Mouse (Mus musculus): ENCODE measurements around the gene Cc2d2b. TPM values are rescaled to one million over a fixed set of nuclear protein-coding genes. Genes with fewer than 3 reads are reported as not detected.
A peak's percentile ranks its signal among the peaks of the same experiment; 100 is the strongest.

Gene Cc2d2b
- polyA plus RNA-seq, 1 experiment from 2014 or later: 0.10 TPM

DNA sequence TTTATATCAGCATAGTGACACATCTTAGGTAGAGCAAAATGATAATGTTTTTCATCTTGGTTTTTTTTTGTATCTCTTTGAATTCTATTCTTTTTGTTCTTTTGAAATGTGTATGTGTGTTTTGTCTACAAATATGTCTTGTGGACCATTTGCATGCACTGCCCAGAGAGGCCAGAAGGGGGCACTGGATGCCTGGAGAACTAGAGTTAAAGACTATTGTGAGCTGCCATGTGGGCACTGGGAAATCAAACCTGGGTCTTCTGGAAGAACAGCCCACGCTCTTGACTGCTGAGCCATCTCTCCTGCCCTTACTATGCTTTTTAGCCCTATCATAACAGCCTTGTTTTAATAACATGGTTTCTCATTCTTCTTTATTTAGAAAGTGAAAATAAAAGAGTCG, 5.8 kb downstream of the Cc2d2b start:
- DNase-seq (ENCODE audit: low spot score): peak; percentile 71

GRCm38 (mm10) chr19:40760071-40760470, 11.5 kb downstream of the Cc2d2b start:
- no peak for DNase-seq (ENCODE audit: low spot score)

DNA sequence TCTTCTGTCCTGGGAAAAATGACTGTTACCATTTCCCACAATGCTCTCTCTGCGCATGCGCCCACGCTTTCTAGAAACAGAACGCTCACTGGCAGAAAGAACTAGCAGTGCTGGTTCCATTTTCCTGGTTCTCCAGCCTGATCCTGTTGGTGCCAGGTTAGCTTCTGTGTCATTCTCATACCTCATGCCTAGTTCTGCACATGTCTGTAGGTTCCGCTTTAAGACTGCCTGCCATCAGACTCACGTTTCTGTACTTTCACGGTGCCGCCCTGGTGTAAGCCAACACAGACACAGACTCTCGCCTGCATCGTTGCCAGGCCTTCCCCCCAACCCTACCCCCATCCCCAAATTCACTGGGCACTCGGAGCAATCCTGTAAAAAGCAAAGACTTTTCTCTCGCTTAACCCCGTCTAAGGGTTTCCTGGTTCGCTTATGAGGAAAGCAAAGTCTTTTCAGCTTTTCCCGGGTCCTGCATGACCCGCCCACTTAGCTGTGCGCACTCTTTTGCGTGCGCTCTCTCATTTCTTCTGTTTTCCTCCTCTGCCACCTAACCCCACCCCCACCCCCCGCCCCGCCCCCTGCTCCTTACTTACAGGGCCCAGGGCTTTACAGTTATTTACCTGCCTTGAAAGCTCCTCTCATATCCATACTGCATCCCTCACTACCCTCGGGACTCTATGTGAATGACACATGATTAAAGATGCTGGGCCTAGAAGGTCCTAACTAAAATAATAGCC, 13.6 kb downstream of the Cc2d2b start:
- DNase-seq (ENCODE audit: low spot score): peak; percentile 12

DNA sequence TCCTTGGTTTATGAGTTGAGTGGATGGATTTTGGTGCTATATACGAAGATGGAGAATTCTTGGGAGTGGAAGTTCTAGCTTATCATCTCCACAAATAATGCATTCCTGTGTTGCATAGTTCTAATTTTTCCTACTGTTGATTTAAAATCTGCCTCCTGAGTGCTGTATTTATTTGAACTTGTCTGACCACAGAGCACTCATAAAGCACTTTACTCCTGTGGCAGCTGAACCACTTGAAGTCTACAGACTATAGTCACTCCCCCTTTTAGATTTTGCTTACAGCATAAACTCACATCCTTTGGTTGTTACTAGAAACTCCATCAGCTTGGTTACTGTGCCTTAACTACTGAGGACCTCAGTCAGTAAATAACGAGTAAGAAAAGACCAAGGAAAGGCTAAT, 18.6 kb downstream of the Cc2d2b start:
- no peak for DNase-seq (ENCODE audit: low spot score)

DNA sequence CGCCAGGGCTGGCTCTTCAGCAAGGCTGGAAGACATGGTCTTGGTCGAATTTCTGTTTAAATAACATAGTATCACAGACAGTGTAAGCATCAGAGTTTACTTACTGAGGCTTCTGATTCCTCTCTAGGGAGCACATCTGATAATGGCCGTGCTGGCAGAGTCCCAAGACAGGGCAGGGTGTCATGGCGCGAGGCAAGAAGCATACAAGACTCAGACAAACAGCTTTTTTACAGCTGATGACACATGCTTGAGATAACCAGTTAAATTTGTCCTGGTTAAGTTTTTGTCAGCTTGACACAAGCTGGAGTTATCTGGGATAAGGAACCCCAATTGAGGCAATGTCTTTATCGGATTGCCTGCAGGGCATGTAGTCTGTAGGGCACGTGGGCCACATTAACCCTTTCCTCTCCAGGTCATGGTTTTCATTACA, 20.8 kb downstream of the Cc2d2b start:
- no peak for DNase-seq (ENCODE audit: low spot score)

GRCm38 (mm10) chr19:40788004-40788714, 39.6 kb downstream of the Cc2d2b start:
- no peak for DNase-seq (ENCODE audit: low spot score)

DNA sequence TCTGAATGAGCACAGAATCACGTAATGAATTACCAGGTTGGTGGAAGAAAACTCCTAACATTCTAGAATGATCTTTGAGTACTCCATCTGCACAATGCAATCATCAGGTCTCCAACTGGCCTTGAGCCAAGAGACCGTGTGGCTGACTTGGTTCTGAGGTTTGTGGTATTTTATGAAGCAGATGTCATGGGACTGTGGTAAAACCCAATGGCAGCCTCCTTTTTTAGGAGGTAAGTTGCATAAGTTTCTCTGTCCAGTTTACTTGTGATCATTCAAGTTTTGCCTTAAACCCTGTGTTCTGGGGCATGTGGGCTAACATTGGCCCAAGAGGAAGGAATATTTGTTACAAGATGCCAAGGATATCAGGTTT, 40.1 kb downstream of the Cc2d2b start:
- DNase-seq (ENCODE audit: low spot score): peak; percentile 7

DNA sequence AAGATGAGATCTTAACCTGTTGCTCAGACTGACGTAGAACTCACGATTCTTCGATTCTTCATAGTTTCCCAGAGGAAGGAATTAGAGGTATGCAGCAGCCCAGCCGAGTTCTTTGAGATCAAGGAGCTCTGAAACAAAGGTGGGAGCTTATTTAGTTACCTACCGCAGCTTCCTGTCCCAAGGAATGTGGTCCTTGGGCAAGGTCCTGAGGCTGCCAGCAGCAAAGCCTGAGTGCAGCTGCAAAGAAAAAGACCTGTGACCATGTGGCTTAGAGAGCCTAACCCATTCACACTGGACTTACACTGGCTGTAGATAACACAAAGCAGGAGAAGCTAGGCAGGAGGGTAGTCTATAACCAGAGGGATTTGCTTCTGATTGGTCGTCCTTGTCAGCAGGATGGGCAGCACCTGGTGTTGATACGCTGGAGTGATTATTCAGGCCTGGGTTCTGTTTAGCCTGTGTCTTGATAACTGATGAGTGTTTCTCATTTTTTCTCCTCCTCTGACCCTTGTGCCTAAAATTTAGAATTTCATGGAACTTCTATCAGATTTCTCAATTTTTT, 56.7 kb downstream of the Cc2d2b start:
- DNase-seq (ENCODE audit: low spot score): no peak

DNA sequence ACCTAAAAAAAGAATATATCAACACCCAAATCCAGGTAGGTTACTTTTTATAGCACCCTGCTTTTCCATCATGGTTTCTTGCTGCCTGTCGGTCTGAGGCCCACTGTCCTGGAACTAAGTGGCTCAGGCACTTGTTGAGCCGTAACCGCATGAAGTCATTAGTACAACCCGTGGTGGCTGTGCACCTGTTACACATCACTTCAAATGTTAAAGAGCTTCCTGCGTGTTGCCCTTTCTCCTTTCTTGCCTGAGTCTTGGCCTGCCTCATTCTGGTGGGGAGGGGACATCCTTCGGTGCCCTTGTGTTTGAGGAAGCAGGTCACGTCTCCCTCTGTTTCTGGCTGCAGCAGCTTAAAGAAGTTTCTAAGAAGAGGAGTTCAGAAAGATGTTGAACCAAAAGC, 61.3 kb downstream of the Cc2d2b start:
- peak; percentile 77 for DNase-seq (ENCODE audit: low spot score)

DNA sequence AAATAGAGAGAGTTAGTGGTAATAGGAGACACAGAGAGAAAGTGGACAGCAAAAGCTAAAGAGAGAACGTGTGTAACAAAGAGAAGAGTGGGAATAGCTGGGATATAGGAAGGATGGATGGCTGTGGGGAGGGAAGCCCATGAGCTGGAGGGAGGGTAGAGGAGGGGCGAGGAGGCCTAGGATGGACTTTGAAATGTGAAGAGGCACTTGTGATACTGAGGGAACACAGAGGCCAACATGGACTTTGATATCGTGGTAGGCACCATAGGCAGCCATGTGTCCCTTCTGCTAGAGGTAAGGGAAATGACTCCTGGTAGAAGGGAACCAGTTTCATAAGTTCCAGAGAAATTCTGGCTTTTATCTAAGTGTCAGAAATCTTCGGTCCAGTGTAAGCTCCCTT, 63.3 kb downstream of the Cc2d2b start:
- DNase-seq (ENCODE audit: low spot score): no peak

DNA sequence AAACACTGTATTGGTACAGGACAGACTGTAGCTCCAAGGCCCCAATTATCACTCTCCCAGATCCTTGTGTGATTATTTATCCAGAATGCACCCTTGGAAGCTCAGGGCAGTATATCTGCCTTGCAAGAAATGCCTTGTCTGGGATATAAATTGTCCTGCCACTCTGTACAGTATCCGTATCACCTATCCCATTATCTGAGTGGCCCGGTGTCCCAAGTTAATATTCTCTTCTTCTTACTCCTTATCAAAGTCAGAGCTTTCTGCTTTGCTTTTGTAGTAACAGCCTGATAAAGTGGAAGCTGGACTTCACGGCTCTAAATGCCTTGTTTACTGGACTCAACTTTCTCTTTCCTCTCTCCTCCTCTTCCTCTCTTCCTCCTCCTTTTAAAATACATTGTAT, 64.2 kb downstream of the Cc2d2b start:
- no peak for DNase-seq (ENCODE audit: low spot score)

DNA sequence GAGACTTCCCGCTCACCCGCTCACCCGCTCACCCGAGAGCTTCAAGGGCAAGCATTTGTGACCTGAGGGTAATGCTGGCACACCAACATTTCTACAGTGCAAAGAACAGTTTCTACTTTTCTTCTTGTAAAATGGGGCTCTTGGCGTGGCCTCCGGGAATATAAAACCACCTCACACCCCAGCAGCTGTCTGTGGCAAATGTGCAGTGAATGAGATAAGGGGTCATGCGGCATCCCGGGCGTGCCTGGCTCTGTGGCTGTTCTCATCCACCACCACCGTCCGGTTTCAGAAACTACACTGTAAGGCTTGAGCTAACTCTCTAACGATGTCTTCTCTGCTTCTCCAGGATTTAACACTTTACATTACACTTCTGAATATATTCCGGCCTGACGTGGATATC, 64.8 kb downstream of the Cc2d2b start:
- DNase-seq (ENCODE audit: low spot score): peak; percentile 17

DNA sequence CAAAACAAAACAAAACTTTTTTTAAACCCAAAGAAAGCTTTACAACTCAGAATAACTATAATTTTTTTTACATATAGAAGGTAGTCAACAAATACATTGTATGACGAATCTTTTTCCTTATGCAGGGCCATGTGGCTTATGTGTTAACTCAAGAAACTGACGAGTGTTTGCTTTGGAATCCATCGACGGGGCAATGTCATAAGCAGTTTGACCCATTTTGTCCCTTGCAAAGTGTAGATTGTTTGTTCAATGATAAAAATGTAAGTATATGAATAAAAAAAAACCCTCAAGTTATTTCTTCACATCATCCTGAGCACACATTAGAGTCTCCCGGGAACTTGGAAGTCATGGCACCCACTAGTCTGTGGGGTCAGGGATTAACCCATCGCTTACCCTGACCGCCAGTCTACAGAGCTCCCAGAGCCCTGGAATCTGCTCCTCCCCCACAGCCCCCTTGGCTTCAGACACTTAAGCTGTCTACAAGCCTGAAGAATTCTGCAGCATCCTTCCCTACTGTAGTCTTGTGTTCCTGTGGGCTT, 67.2 kb downstream of the Cc2d2b start:
- no peak for DNase-seq (ENCODE audit: low spot score)

DNA sequence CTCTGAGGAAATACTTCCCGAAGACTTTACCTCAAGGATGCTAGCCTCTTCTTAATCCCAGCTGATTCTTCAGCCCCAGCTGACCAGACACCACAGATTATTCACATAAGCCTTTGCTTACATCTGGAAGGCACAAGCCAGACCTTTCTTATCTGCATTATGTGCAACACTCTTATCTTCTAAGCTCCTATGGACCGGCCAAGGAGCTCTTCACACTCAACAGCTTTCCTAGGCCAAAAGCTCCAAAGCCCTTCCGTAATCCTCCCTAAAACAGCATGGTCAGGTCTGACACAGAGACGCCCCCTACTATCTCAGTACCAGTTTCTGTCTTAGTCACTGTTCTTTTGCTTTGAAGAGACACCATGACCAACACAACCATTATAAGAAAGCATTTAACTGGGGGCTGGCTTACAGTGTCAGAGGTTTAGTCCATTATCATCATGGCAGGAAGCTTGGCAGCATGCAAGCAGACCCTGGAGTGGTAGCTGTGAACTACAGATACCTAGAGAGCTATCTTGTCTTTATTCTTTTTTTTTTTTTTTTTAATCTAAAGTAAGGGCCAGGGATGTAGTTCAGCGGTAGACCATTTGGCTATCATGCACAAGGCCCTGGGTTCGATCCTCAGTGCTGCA, 69.5 kb downstream of the Cc2d2b start:
- no peak for DNase-seq (ENCODE audit: low spot score)

DNA sequence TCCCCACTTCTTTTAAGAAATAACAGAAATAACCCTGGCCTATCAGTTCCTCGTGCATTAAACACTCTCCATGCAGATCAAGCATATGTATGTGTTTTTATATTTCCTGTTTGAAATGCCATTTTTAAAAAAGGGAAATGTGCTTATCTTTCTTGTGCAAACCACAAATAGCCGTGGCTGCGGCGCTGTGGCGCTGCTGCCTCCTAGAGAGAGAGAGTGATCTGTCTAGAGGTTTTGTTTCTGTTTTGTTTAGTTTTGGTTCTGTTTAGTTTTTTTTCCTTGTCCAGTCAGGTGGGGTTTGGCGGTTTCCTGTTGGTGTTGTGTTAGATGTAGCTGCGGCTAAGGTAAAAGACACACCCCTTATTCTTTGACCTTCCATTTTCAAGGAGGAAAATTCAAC, 70.2 kb downstream of the Cc2d2b start:
- DNase-seq (ENCODE audit: low spot score): peak; percentile 47

- DNase-seq (ENCODE audit: low spot score): no peak
These were observed 72.8 kb downstream of the Cc2d2b start for GRCm38 (mm10) chr19:40821306-40821825.

DNA sequence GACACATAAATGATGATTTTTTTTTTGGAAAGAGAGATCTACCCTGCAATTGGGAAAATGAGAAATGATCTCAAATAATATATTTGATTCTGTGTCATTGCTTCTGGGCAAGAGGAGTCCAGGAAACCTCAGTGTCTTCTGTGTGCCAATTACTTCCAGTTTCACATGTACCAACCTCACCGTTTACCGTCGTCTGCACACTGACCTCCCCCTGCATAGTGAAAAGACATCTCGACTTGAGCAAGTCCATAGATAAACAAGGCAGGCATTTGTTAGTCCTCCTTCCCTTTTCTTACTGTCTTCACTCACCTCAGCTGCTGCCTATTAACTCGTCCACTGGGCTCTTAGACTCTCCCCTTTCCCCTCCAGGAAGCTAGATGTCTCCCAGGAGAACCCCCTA, 77.1 kb downstream of the Cc2d2b start:
- no peak for DNase-seq (ENCODE audit: low spot score)

DNA sequence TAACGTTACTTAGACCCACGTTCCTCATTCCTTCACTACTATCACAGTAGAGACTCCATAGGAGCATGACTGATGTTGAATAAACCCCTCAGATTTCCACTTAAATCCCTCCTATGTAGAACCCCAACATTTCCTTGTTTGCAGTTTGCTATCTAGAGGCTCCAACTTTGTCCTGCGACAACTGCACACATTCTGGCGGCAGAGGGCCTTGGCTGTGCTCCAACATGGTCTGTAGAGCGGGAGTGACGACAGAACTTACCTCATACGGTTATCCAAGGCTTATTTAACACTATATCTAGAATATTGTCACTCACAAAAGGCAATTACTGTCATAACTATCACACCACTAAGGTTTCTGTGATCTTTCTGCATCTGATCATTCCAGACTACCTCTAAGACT, 78.2 kb downstream of the Cc2d2b start:
- no peak for DNase-seq (ENCODE audit: low spot score)

GRCm38 (mm10) chr19:40830198-40830597, 81.6 kb downstream of the Cc2d2b start:
- no peak for DNase-seq (ENCODE audit: low spot score)

GRCm38 (mm10) chr19:40830703-40831415, 82.3 kb downstream of the Cc2d2b start, which contains the start of gene Ccnj:
TSS of gene Ccnj (plus strand) at chr19:40831279.
- DNase-seq (ENCODE audit: low spot score): peak; percentile 91

Data from thymus, postnatal 0 days (tissue).